Mouse (Mus musculus): ENCODE data around the gene Tmcc1.
"Not testable (repeated sequence)": the region's sequence is repeated elsewhere in the genome, so short reads cannot be mapped to it uniquely, and the experiment has no call there.

The Tmcc1 gene

DNA sequence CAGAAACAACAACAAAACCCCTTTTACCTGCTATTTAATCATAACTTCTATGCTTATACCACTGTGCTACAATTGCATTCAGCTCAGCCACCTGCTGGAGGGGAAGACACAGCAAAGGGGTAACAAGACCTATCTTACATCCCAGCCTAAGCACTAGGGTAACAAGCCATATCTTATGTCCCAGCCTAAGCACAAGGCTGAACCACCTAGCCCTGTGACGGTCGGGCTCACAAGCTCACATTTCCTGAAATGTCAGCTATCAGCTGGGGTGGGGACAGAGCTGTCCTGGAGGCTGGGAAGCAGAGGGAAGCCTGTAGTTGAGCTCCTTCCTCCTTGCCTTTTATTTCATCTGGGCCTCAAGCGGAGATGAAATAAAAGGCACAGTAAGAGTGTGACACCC, 115.7 kb downstream of the Tmcc1 start:
- no peak for DNase-seq (ENCODE audit: low spot score in 2 of 2)

DNA sequence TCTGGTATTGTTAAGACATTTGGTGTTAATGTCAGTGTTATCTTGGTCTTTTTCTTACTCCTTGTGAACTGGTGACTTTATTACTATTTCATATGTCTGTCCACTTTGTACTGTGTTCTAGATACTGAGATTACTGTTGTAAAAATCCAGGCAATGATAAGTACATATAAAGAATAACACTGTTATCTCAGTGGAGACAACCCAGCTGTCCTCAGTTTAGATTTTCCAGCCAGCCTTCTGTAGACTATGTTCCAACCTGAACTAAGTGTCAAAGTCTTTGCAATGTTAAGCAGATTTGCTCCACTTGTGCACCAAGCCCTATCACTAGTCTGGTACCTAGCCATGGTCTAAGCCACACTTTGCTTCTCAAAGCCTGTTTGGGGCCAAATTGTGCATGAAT, 118.4 kb downstream of the Tmcc1 start:
- DNase-seq (ENCODE audit: low spot score in 2 of 2): no peak

DNA sequence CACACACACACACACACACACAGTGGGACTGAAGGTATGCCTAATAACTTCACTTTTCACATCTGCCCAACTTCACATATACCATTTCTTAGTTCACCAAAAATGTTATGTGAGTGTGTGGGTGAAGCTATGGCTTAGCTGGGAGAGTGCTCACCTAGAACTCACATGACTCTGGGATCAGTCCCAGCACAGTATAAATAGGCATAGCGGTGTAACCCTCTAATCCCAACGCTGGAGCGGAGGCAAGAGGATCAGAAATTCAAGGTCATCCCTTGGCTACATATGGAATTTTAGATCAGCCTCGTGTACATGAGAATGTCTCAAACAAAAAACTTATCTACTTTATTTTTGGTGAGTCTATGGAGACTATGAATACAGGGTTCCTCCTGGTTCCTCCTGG, 119.7 kb downstream of the Tmcc1 start:
- DNase-seq (ENCODE audit: low spot score in 2 of 2): no peak

DNA sequence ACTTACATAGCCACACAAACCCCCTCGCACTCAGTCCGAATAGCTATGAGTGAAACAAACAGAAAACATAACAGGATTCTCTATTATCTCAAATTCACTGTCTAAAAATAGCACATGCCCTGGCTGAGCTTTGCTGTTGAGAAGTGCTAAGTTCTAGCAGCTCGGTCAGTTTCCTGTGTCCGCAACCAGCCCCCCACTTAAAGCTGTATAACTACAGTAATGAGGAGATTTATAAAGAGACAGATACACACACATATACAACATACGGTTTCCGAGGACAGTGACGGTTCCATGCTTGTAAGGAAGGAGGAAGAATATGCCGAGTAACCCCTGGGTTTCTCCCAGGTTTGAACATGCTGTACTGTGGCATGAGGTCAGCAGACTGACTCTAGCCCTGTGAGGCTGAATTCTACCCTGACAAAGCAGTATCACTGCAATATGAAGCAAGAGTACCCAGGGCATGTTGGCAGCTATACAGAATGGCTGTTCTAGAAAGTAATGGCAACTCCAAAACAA, 120.5 kb downstream of the Tmcc1 start:
- DNase-seq (ENCODE audit: low spot score in 2 of 2): peak; percentile 11 to 51

DNA sequence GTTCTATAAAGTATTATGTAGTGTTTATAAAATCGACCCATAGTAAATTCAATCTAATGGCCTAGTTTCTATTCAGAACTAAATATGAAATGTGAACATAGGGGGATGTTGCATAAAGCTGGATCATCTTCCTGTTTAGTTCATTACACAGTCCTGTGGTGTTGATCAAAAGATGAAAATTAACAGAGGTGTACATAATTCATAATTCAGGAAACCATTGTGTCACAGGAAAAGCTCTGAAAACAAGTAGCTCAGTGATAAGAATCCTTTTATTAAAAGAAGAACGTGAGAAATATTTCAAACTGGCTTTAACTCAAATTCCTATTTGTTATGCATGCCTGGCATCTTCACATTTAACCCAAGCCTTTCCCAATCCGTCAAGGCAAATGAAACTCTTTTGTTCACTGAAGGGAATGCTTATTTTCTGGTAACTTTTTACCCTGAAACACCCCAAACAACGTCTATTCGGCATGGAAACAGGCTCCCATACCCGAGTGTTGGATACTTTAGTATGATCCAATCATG, 121.0 kb downstream of the Tmcc1 start:
- no peak for DNase-seq (ENCODE audit: low spot score in 2 of 2)

DNA sequence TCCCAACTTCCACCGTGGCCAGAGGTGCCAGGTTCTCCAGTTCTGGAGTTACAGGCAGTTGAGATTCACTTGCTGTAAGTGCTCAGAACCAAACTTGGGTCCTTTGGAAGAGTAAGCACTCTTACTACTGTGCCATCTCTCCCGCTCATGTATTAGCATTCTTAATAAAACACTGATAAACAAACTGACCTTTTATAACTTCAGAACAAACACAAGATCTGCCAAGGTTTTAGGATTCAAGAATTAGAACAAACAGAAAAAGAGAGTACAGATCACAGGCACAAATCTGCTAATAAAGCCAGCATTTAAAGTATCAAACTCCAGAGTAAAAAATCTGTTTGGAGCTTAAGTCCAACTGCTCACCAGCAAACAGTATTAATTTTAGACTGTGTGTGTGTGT, 121.5 kb downstream of the Tmcc1 start:
- no peak for DNase-seq (ENCODE audit: low spot score in 2 of 2)

DNA sequence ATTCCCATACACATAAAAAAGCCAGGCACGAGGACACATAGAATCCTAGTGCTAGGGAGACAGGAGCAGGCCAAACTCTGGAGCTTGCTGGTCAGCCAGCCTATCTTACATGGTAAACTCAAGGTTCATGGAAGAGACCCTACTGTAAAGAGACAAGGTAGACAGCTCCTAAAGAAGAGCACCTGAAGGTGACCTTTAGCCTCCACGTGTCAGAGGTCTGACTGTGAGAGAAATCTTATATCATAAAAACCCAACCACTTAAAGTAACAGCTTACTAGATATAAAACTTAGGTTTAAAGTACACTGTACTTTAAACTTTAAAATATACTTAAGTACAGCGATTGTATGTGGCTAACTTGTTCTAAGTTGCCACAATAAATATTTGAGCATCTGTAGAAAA, 122.7 kb downstream of the Tmcc1 start:
- DNase-seq (ENCODE audit: low spot score in 2 of 2): no peak

DNA sequence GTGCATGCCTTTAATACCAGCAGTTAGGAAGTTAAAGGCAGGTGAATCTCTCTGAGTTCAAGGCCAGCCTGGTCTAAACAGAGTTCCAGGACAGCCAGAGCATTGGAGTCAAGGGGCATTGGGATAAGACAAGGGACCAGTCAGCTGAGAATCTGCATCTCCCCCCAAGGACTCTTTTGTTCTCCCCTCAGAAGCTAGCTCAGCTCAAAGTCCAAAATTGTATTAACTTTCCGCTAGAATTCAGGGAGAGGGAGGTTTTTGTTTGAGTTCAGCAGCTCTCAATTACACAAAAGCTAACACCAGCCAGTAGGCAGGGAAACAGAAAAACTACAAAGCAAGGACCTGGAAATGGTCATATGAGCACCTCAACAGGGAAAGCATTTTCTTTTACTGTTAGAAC, 129.8 kb downstream of the Tmcc1 start:
- DNase-seq (ENCODE audit: low spot score in 2 of 2): no peak

DNA sequence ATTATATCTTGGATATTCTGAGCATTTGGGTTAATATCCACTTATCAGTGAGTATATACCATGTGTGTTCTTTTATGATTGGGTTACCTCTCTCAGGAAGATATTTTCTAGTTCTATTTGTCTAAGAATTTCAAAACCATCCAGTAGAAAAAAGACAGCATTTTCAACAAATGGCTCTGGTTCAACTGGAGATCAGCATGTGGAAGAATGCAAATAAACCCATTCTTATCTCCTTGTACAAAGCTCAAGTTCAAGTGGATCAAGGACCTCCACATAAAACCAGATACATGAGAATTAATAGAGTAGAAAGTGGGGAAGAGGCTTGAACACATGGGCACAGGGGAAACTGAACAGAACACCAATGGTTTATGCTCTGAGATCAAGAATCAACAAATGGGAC, 133.7 kb downstream of the Tmcc1 start:
- DNase-seq (ENCODE audit: low spot score in 2 of 2): not testable (repeated sequence)

DNA sequence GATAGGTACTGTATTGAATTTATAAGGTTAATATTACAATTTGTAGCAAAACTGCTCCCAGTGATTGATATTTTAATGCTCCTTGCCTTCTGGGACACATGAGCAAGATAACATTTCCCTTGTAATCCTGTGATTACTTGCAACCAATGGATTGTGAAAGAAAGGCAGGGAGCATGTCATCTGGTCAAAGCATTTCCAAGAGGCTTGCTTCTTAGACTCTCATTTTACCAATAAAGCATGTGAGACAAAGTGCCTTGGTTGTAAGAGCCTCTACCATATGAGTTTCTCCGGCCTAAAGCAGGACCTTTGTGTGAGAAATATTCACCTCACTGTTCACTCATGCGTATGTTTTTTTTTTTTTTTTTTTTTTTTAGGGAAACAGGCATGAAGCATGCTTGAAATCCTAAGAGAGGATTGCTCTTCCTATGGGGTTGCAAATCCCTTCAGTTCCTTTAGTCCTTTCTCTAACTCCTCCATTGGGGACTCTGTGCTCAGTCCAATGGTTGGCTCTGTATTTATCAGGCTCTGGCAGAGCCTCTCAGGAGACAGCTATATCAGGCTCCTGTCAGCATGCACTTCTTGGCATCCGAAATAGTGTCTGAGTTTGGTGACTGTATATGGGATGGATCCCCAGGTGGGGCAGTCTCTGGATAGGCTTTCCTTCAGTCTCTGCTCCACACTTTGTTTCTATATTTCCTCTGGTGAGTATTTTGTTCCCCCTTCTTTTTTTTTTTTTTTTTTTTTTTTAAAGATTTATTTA, 134.6 kb downstream of the Tmcc1 start:
- no peak for DNase-seq (ENCODE audit: low spot score in 2 of 2)

DNA sequence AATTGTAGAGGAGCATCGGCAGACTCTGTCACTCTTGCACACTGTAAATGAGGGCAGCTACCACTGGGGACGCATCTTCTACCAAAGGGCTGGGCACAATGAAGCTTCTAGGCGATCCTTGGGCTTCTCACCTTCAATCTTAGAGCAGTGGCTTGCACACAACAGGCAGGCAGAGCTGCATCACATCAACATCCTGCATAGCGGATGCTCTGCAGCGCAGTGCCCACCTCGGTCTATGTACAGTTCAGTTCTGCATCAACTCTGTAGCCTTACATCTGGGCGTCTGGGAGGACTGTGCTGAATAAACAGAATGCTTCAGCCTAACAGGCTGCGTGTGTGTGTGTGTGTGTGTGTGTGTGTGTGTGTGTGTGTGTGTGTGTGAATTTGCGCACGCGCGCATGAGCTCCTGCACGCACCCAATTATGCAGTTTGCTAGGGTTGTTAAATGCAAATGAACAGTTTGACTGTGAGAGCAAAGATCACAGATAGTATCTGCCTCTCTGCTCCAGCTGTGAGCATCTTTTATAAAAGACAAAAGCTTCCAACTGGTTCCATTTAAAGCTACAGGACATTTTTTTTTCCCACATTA, 136.5 kb downstream of the Tmcc1 start:
- DNase-seq (ENCODE audit: low spot score in 2 of 2): no peak

DNA sequence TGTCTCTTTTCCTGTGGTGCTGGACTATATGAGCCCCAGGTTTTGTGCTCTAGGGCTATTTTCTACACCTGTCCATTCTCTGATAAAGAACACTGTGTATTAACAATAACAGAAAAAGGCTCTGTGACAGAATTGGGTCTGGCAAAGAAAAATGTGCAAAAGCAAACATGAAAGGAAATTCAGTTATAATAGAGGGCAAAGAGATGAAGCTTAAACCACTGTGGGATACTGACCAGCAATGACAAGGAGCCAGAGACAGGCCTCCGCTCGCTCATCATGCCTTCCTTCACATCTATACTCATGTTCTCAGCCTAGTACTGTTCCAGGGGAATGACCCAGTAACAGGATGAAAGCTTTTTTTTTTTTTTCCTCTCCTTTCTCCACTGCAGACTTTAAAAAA, 137.5 kb downstream of the Tmcc1 start:
- no peak for DNase-seq (ENCODE audit: low spot score in 2 of 2)

DNA sequence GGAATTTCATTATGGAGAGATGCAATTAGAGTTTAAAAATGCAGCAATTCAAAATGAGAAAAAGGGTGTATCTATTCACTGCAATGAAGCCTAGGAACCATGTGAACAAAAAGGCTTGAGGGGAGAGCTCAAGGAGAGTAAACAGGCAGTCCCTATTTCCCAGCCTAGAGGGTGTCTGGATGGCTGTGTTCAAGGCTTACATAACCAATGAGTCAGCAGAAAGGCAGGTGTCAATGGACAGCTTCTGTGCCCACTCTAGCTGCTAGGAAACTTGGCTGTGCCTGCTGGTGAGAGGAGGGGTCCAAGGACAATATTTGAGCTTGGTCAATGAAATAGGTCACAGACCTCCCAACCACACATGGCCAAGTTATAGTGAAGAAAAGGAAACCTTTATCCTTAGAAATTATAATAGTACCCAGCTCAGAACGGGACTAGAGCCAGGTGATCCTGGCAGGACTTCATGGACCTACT, 138.2 kb downstream of the Tmcc1 start:
- no peak for DNase-seq (ENCODE audit: low spot score in 2 of 2)

DNA sequence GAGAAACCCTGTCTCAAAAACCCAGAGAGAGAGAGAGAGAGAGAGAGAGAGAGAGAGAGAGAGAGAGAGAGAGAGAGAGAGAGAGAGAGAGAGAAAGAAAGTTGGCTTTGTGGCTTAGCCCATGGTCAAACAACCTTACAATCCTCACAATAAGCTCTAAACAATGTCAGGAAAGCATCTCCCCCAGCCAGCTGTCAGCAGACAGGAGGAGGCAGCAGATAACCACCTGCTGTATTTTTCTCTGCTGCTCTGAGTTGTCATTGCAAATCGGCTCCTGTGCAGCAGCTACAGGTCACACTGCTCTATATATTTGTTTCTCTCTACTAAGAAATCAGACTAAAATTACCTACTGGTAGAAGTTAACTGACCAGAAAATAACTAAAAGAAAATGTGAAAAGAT, 145.4 kb downstream of the Tmcc1 start:
- DNase-seq (ENCODE audit: low spot score in 2 of 2): no peak

DNA sequence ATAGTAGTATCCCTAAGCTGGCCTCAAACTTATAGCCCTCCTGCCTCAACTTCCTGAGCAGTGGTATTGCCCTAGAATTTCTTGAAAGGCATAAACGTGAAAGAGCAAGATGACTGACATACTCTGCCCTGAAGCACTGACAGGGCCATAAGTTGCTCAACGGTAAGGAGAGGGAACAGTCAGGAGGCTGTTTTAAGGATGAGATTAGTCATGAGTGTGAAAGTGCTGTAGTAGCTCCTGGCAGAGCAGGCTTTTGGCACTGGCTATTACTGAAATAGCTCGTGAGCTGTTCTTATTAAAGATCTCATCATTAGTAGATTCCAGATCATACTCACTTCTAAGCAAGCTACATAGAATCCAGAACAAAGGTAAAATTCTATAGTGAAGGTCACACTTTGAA, 145.9 kb downstream of the Tmcc1 start:
- no peak for DNase-seq (ENCODE audit: low spot score in 2 of 2)

DNA sequence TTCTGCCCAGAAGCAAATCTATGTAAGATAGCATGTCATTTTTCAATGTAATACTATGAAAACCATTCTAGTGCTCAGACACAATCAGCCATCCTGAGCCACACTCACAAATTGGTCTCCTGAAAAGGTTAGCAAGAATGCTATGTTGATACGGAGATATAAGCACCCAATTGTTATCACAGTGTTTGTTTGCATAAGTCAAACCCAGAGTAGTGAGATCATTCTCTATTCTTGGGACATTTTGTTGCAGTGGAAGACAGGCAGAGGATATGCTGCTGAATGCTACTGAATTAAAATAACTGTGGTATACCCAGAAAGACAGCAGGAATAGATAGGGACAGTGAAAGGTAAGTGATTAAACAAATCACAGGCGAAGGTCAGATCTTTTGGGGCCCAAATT, 149.2 kb downstream of the Tmcc1 start:
- no peak for DNase-seq (ENCODE audit: low spot score in 2 of 2)

DNA sequence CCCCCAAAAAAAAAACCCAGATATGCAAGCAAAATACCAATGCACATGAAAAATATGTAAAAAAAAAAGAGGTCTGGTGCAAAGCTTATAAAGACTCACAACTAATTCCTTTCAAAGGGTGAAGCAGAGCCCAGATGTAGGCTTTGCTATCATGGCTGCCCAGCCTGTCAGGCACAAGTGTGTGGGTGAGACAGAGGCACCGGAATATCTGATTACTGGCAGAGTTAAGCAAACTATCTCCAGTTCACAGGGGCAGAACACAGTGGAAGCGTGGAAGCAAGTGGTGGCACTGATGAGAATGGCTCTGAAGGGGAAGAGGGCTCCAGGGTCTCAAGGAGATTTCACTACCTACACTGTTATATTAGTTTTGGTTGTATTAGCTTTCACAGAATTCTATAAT, 155.1 kb downstream of the Tmcc1 start:
- no peak for DNase-seq (ENCODE audit: low spot score in 2 of 2)

DNA sequence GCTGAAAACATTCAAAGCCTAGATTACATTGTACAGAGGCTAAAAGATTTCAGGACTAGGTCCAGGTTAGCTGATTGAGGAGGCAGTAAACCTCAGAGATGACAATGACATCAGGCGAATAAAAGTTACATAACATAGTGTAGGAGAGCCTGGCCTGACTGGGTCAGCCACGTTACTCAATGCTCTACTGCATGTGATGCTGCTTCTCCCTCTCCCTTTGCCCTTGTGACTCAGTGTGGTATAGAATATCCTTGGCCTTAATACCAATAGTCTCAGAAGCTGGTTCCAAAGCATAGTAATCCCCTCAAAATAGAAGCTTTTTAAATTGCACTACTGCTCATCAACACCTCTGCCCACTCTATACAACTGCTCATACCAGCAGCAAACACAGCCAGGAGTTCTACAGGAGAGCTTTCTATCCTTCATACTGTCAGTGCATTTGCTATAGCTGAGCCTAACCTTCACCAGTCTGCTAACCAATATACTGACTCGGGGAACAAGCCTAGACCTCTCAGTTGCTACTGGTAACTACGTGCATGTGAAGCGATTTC, 155.9 kb downstream of the Tmcc1 start:
- DNase-seq (ENCODE audit: low spot score in 2 of 2): no peak

DNA sequence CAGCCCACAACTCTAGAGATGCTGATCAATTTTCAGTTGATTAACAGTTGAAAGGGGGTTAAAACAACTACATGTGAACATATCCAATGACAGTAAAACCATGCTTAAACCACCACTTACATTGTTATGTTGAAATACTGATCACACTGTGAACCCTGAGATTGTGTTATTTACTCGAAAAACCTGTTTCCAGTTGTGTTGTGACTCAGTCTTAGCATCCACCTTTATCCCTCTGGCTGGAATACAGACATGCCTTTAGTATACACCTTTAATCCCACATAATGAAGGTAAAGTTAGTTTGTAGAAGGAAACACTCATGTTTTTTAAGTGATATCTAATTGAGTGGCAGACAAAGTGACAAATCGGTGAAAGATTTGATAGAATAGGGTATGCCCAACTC, 156.7 kb downstream of the Tmcc1 start:
- DNase-seq (ENCODE audit: low spot score in 2 of 2): no peak

DNA sequence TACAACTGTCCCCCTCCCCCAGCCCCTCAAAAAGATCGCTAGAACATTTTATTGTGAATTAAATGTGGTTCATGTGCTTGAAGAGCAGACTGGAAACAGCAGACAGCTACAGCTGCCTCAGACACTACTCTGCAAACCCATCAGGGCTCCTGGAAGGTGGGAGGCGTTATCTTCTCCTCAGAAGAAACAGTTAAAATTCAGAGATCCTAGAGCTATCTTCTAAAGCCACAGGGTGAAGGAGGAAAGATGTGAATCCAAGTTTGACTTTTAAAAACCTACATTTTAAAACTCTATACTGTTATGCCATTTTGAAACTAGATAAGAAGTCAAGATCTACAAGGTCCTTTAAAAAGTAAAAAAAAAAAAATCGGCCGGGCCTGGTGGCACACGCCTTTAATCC, 162.2 kb downstream of the Tmcc1 start:
- no peak for DNase-seq (ENCODE audit: low spot score in 2 of 2)

DNA sequence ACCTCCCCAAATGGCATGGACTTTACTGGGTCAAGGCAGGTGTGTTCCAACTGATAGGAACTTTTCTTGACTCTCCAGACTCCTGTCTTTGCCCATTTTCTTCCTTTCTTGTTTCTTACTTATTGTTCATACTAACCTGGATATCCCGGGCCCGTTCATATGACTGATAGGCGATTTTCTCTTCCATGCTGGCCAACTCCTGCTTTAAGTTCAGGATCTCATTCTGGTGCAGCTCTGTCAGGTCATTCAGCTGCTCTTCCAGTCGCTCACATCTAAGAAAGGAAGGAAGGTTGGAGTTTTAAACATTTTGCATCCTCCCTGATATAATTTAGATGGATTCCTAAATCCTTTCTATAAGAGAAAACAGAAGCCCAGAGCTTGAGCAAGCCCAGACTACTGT, 168.6 kb downstream of the Tmcc1 start:
- no peak for DNase-seq (ENCODE audit: low spot score in 2 of 2)

DNA sequence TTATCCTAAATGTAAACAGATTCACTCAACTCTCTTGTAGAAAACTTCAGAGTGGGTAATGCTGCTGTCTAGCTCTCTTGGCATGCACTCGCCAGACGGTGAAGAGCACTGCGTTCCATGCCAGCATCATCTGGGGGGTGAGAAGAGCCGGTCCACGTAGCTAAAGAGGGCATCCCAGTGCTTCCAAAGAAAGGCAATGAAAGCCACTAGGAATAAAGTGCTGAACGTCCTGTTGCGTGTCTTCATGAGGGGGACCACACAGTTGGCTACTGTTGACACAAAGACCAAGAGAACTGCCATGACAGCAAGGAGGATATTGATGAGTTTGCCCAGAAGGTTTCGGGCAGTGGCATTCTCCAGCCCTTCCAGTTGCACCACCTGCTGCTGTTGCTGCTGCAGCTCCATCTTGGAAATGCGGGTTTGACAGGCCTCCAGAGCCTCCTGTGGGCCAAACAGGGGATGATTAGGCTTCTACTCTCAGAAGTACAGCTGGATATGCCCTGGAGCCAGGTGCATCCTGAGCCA, 171.3 kb downstream of the Tmcc1 start:
- peak in 1 of 2 experiments; percentile 5 for DNase-seq (ENCODE audit: low spot score in 2 of 2)

DNA sequence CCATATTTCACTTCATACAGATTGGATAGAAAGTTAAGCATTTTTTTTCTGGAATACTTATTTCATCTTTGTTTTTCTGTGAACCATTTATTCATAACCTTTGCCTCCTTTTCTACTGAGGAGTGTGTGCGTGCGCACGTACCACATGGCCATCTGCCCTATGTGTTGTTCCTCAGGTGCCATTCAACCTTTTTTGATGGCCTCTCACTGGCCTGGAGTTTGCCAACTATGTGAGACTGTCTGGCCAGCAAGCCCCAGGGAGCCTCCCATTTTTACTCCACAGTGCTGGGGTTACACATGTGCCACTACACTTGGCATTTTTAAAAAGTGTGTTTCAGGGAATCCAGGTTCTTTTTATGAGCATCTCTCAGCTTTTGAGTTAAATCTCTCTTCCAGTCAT, 177.4 kb downstream of the Tmcc1 start:
- no peak for DNase-seq (ENCODE audit: low spot score in 2 of 2)

All from natural killer cell, adult 2 months (primary cell).